Mouse (Mus musculus) embryonic facial prominence, embryonic 15.5 days (tissue): Measurements from ENCODE around the gene Sik3. TPM values are rescaled to one million over a fixed set of nuclear protein-coding genes. Genes with fewer than 3 reads are reported as not detected.
"Not testable (repeated sequence)": the region's sequence is repeated elsewhere in the genome, so short reads cannot be mapped to it uniquely, and the experiment has no call there.

Experiments
- ATAC-seq: fragments of 200-750 bp; cut with Nextera tagmentation; 2 replicates; pipeline ENCODE4 v1.8.0; 2017; ENCODE audit warnings: low read depth, moderate TSS enrichment; ENCODE audit not compliant: insufficient number of reproducible peaks, low FRiP score, low TSS enrichment
- H3K27ac ChIP-seq: fragments of 300-500 bp; sonication (generic); replicated peaks from 2 replicates; pipeline ENCODE4 v1.5.1; 2015; ENCODE audit warnings: mild to moderate bottlenecking, inconsistent platforms
- H3K27me3 ChIP-seq: fragments of 300-500 bp; sonication (generic); 2 replicates; pipeline ENCODE4 v1.6.1; 2015; ENCODE audit warnings: inconsistent platforms
- H3K36me3 ChIP-seq: fragments of 300-500 bp; sonication (generic); 2 replicates; pipeline ENCODE4 v1.6.1; 2015; ENCODE audit warnings: mild to moderate bottlenecking, inconsistent platforms
- H3K4me1 ChIP-seq: fragments of 300-500 bp; sonication (generic); 2 replicates; pipeline ENCODE4 v1.6.1; 2015; ENCODE audit warnings: inconsistent platforms
- H3K4me2 ChIP-seq: fragments of 300-500 bp; sonication (generic); replicated peaks from 2 replicates; pipeline ENCODE4 v1.6.1; 2015; ENCODE audit warnings: mild to moderate bottlenecking, inconsistent platforms
- H3K4me3 ChIP-seq: fragments of 300-500 bp; sonication (generic); replicated peaks from 2 replicates; pipeline ENCODE4 v1.5.1; 2015; ENCODE audit warnings: mild to moderate bottlenecking, inconsistent platforms
- H3K9ac ChIP-seq: fragments of 300-500 bp; sonication (generic); 2 replicates; pipeline ENCODE4 v1.6.1; 2015; ENCODE audit warnings: inconsistent platforms
- H3K9me3 ChIP-seq: fragments of 300-500 bp; sonication (generic); replicated peaks from 2 replicates; pipeline ENCODE4 v1.6.1; 2016; ENCODE audit warnings: inconsistent platforms
- WGBS: fragments of 180-500 bp; shearing (Covaris S2); methylation state at CpG from one replicate; pipeline ENCODE4 v1.1.7; 2015; 5-methylcytosine and 5-hydroxymethylcytosine counted together
- polyA plus RNA-seq: library from polyadenylated mRNA; unstranded; fragments of >200 nt; fragmentation: Nextera tagmentation; extraction: Ambion mirVana; gene quantifications from 2 replicates; pipeline ENCODE4 v1.2.1, GENCODE M21; 2015

The Sik3 gene
- polyA plus RNA-seq, 1 experiment from 2014 or later, result 15.1 TPM

- Histone ChIP-seq H3K27me3 (no peaks in the 10 kb centered on the region), H3K9ac (no peak overlapping the region), H3K4me3 (no peak overlapping the region), H3K4me1 (peaks cover 22% of the 10 kb centered on the region), H3K36me3 (no peaks in the 10 kb centered on the region), H3K9me3 (no peaks in the 10 kb centered on the region), H3K4me2 (no peak overlapping the region), H3K27ac (no peak overlapping the region)
- no peak for ATAC-seq
- WGBS, result 49% methylated on average over 7 of the region's 7 CpGs
Observed at GRCm38 (mm10) chr9:46085898-46086297, 73.3 kb downstream of the Sik3 start.

- H3K9ac ChIP-seq, result no peak overlapping the region
- no peaks in the 10 kb centered on the region for H3K27me3 ChIP-seq
- no peak overlapping the region for H3K27ac ChIP-seq
- H3K4me1 ChIP-seq, result peaks cover 20% of the 10 kb centered on the region
- no peak for ATAC-seq
- 66% methylated on average over 3 of the region's 3 CpGs for WGBS
- H3K4me3 ChIP-seq, result no peak overlapping the region
- no peaks in the 10 kb centered on the region for H3K36me3 ChIP-seq
- H3K9me3 ChIP-seq, result no peaks in the 10 kb centered on the region
- no peak overlapping the region for H3K4me2 ChIP-seq
Observed at GRCm38 (mm10) chr9:46086826-46087225, 74.2 kb downstream of the Sik3 start.

- Histone ChIP-seq H3K9me3 (no peaks in the 10 kb centered on the region), H3K4me3 (no peak overlapping the region), H3K4me1 (peaks cover 15% of the 10 kb centered on the region), H3K9ac (no peak overlapping the region), H3K27me3 (no peaks in the 10 kb centered on the region), H3K4me2 (no peak overlapping the region), H3K36me3 (no peaks in the 10 kb centered on the region), H3K27ac (no peak overlapping the region)
- WGBS, result 71% methylated on average over 5 of the region's 5 CpGs
- no peak for ATAC-seq
Observed at GRCm38 (mm10) chr9:46087461-46087860, 74.8 kb downstream of the Sik3 start.

DNA sequence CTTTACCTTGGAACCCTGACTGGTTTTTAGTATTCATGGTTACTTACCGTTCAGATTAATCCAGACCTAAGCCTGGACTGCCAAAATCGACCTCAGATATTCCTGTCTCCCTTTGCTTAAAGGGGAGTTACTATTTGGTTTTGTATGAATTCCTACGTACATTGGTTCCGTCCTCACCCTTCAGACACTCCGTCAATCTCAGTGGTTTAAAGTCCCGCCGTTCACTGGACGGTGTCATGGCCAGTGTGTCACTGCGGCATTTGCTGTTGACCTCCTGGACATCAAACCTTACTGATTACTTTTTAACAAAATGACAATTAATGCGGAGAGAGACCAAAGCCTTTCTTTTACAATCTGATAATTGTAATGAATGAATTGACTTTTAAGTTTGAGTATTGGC, 76.1 kb downstream of the Sik3 start:
- Histone ChIP-seq H3K4me3 (no peak overlapping the region), H3K9me3 (no peaks in the 10 kb centered on the region), H3K27me3 (no peaks in the 10 kb centered on the region), H3K27ac (no peak overlapping the region), H3K4me1 (0 out of 2 replicates have a peak, but pooled peaks cover 5% of the 10 kb centered on the region), H3K36me3 (no peaks in the 10 kb centered on the region), H3K9ac (no peak overlapping the region), H3K4me2 (no peak overlapping the region)
- no peak for ATAC-seq
- 87% methylated on average over 10 of the region's 10 CpGs for WGBS

DNA sequence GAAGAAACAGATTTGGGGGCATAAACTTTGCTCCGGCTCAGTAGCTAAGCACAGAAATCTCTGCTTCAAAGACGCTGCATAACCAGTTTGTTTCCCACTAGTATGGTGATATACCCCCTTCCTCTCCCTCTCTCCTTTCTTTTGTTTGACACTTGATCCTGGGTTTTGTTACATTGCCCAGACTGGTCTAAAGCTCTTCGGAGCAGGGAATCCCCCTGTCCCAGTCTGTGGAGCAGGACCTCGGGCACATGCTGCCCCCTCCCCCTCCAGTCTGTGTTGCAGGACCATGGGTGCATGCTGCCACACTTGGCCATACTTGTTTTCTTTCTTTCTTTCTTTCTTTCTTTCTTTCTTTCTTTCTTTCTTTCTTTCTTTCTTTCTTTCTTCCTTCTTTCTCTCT, 77.4 kb downstream of the Sik3 start:
- H3K4me2 ChIP-seq, result no peak overlapping the region
- no peak overlapping the region for H3K27ac ChIP-seq
- H3K4me1 ChIP-seq, result 0 out of 2 replicates have a peak, but pooled peaks cover 5% of the 10 kb centered on the region
- H3K9ac ChIP-seq, result no peak overlapping the region
- H3K36me3 ChIP-seq, result no peaks in the 10 kb centered on the region
- H3K4me3 ChIP-seq, result no peak overlapping the region
- no peaks in the 10 kb centered on the region for H3K27me3 ChIP-seq
- WGBS, result 29% methylated on average over 4 of the region's 4 CpGs
- ATAC-seq, result no peak
- no peaks in the 10 kb centered on the region for H3K9me3 ChIP-seq

GRCm38 (mm10) chr9:46091157-46091556, 78.5 kb downstream of the Sik3 start:
- not testable (repeated sequence) for H3K27ac ChIP-seq, H3K4me3 ChIP-seq, H3K4me1 ChIP-seq, H3K9ac ChIP-seq, H3K27me3 ChIP-seq, H3K9me3 ChIP-seq, ATAC-seq, H3K36me3 ChIP-seq, H3K4me2 ChIP-seq
- WGBS, result 23% methylated on average over 1 of the region's 1 CpGs

DNA sequence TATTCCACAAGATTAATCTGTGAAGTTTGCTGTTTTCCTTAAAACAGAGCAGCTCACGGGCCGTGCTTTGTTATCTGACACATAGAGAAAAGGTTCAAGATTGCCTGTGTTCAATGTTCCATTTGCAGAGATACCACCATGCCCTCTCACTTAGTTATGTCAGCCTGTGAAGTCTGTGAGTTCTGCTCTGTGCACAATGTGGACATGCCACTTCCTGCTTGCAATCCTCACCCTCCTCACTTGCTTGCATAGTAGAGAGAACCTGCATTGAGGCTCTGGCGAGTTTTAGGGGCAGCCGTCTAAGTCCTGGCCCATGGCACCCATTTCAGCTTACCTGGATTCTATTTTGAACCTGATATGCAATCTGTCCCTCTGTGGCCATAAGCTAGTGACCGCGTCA, 80.0 kb downstream of the Sik3 start:
- no peak overlapping the region for H3K9ac ChIP-seq
- H3K27me3 ChIP-seq, result no peaks in the 10 kb centered on the region
- peaks cover 13% of the 10 kb centered on the region for H3K4me1 ChIP-seq
- no peaks in the 10 kb centered on the region for H3K9me3 ChIP-seq
- no peak for ATAC-seq
- H3K4me2 ChIP-seq, result no peak overlapping the region
- 90% methylated on average over 6 of the region's 6 CpGs for WGBS
- no peak overlapping the region for H3K4me3 ChIP-seq
- H3K27ac ChIP-seq, result no peak overlapping the region
- H3K36me3 ChIP-seq, result no peaks in the 10 kb centered on the region

DNA sequence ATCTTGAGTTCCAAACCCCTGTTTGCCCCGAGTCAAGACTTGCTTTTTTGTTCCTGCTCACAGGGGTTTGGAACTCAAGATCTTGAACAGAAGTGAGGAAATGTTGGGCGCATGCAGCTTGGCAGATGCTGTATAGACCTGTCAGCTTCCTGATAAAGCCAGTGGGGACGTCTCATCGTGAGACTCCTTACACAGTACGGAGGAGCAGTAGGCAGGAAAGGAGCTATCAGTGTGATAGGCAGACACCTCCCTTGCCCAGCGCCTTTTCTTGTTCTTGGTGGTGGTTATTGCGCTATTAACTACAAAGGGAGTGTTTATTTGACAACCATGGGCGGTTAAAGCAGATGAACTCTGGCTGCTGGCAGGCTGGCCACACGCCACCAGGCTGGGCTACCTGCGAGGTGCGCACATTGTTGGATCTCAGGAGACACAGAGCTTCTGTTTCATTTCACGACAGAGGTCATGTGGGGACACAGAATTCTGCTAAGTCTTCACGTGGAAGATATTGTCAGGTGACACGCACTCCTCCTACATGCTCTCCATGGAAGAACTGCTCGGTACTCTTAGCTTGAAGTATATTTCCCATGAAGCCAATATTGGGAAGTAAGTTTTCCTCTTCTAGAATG, 85.9 kb downstream of the Sik3 start:
- Histone ChIP-seq H3K36me3 (no peaks in the 10 kb centered on the region), H3K9me3 (no peaks in the 10 kb centered on the region), H3K9ac (no peak overlapping the region), H3K27me3 (no peaks in the 10 kb centered on the region), H3K4me2 (no peak overlapping the region), H3K27ac (no peak overlapping the region), H3K4me3 (no peak overlapping the region), H3K4me1 (peaks cover 17% of the 10 kb centered on the region)
- no peak for ATAC-seq
- WGBS, result 85% methylated on average over 15 of the region's 15 CpGs

DNA sequence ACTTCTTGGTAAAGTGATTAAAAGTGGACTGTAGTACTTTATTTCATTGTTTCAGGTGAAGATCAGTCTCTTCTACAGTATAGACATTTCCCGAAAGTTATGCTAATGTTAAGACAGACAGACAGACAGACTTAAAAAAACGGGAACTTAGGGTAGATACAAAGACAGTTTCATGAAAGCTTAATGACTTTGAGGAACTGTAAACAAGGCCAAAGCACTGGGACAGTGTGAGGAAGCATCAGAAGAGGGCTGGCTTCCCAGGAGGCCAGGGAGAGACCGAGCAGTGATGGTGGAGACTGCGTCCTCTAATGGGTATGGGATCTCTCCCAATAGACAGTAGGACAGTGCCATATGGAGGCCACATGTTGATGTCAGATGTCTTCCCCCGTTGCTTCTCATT, 86.5 kb downstream of the Sik3 start:
- WGBS, result 62% methylated on average over 5 of the region's 5 CpGs
- no peak for ATAC-seq

GRCm38 (mm10) chr9:46103154-46103553, 90.5 kb downstream of the Sik3 start:
- WGBS, result 68% methylated on average over 7 of the region's 7 CpGs
- no peaks in the 10 kb centered on the region for H3K27me3 ChIP-seq
- H3K27ac ChIP-seq, result no peak overlapping the region
- H3K9ac ChIP-seq, result no peak overlapping the region
- H3K9me3 ChIP-seq, result no peaks in the 10 kb centered on the region
- H3K4me1 ChIP-seq, result peaks cover 5% of the 10 kb centered on the region
- ATAC-seq, result no peak
- H3K36me3 ChIP-seq, result no peaks in the 10 kb centered on the region
- H3K4me2 ChIP-seq, result no peak overlapping the region
- H3K4me3 ChIP-seq, result no peak overlapping the region

More for the DNA sequence above, 86.5 kb downstream of the Sik3 start:
- Histone ChIP-seq H3K9ac (no peak overlapping the region), H3K4me2 (no peak overlapping the region), H3K27me3 (no peaks in the 10 kb centered on the region), H3K36me3 (no peaks in the 10 kb centered on the region), H3K4me3 (no peak overlapping the region), H3K9me3 (no peaks in the 10 kb centered on the region), H3K4me1 (peaks cover 17% of the 10 kb centered on the region), H3K27ac (no peak overlapping the region)

DNA sequence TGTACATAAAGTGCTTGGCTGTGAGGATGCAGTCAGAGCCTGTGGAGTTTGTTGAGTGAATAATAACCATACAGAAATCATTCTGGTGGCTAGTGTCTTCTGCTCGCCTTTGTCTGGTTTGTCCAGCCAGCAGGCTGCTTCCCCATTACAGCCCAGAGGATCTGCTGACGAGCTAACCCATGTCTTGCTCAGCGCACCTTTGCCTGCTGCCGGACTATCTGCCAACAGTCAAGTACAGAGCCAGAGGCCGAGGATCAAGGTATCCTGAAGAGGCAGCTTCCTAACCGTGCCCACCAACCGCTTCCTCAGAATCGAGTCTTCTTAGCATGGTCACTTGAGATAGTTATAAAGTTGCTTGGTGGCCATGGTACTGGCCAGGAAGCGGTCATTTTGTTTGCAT, 93.5 kb downstream of the Sik3 start:
- Histone ChIP-seq H3K9ac (no peak overlapping the region), H3K4me2 (no peak overlapping the region), H3K4me1 (peaks cover 16% of the 10 kb centered on the region), H3K4me3 (no peak overlapping the region), H3K36me3 (no peaks in the 10 kb centered on the region), H3K27me3 (no peaks in the 10 kb centered on the region), H3K9me3 (no peaks in the 10 kb centered on the region), H3K27ac (no peak overlapping the region)
- WGBS, result 89% methylated on average over 9 of the region's 9 CpGs
- no peak for ATAC-seq

- Histone ChIP-seq H3K27ac (peak overlapping the region; percentile 52), H3K4me2 (no peak overlapping the region)
Observed at GRCm38 (mm10) chr9:46110648-46111047, 98.0 kb downstream of the Sik3 start.

More at GRCm38 (mm10) chr9:46110648-46111047, 98.0 kb downstream of the Sik3 start:
- no peak for ATAC-seq
- Histone ChIP-seq H3K36me3 (no peaks in the 10 kb centered on the region), H3K9ac (no peak overlapping the region), H3K27me3 (no peaks in the 10 kb centered on the region), H3K4me1 (peaks cover 39% of the 10 kb centered on the region), H3K9me3 (no peaks in the 10 kb centered on the region), H3K4me3 (no peak overlapping the region)
- WGBS, result 36% methylated on average over 7 of the region's 7 CpGs
